Mouse (Mus musculus) limb, embryonic 15.5 days (tissue): ENCODE measurements around the gene Colgalt2. TPM values are rescaled to one million over a fixed set of nuclear protein-coding genes. Genes with fewer than 3 reads are reported as not detected.
A peak's percentile ranks its signal among the peaks of the same experiment; 100 is the strongest.

ENCODE experiments used
- ATAC-seq: fragments of 200-750 bp; cut with Nextera tagmentation; 2 replicates; pipeline ENCODE4 v1.8.0; 2017; ENCODE audit warnings: low read depth, moderate TSS enrichment; ENCODE audit not compliant: insufficient number of reproducible peaks, low FRiP score, low TSS enrichment
- H3K27ac ChIP-seq: fragments of 300-500 bp; sonication (generic); 2 replicates; pipeline ENCODE4 v1.5.1; 2015; ENCODE audit warnings: moderate library complexity, mild to moderate bottlenecking, inconsistent platforms
- H3K27me3 ChIP-seq: fragments of 300-500 bp; sonication (generic); 2 replicates; pipeline ENCODE4 v1.6.1; 2015; ENCODE audit warnings: inconsistent platforms
- H3K36me3 ChIP-seq: fragments of 300-500 bp; sonication (generic); 2 replicates; pipeline ENCODE4 v1.6.1; 2015; ENCODE audit warnings: inconsistent platforms
- H3K4me1 ChIP-seq: fragments of 300-500 bp; sonication (generic); 2 replicates; pipeline ENCODE4 v1.6.1; 2015; ENCODE audit warnings: inconsistent platforms
- H3K4me2 ChIP-seq: fragments of 300-500 bp; sonication (generic); 2 replicates; pipeline ENCODE4 v1.6.1; 2015; ENCODE audit warnings: mild to moderate bottlenecking, inconsistent platforms
- H3K4me3 ChIP-seq: fragments of 300-500 bp; sonication (generic); 2 replicates; pipeline ENCODE4 v1.5.1; 2015; ENCODE audit warnings: mild to moderate bottlenecking, inconsistent platforms
- H3K9ac ChIP-seq: fragments of 300-500 bp; sonication (generic); 2 replicates; pipeline ENCODE4 v1.6.1; 2015; ENCODE audit warnings: inconsistent platforms
- H3K9me3 ChIP-seq: fragments of 300-500 bp; sonication (generic); 2 replicates; pipeline ENCODE4 v1.6.1; 2016; ENCODE audit warnings: inconsistent platforms
- WGBS: fragments of 180-500 bp; shearing (Covaris S2); methylation state at CpG from one replicate; pipeline ENCODE4 v1.1.7; 2015; 5-methylcytosine and 5-hydroxymethylcytosine counted together
- polyA plus RNA-seq: library from polyadenylated mRNA; unstranded; fragments of >200 nt; fragmentation: Nextera tagmentation; extraction: Ambion mirVana; gene quantifications from 2 replicates; pipeline ENCODE4 v1.2.1, GENCODE M21; 2015

Gene Colgalt2
- polyA plus RNA-seq, 1 experiment from 2014 or later, result 8.4 TPM

DNA sequence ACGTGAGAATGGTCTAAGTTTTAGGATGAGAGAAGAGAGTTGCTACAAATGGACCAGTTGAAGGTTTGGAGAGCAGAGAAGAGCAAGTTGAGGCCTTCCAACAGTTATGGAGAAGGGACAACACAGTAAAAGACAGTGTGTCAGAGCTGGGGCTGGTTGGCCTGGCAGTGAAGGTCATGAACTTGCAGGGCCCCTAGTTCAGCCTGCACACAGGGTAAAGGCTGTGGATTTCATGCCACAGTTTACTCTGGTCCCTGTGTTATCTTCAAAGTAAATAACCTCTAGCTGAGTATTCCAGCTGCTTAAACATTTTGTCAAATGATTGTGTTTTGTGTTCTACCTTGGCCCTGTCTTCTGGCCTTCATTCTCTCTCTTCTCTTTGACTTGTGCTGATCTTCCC is 922 bp upstream of the Colgalt2 start:
- H3K4me3 ChIP-seq, result no peak overlapping the region
- no peak for ATAC-seq
- peaks cover 16% of the 10 kb centered on the region for H3K4me1 ChIP-seq
- H3K36me3 ChIP-seq, result no peaks in the 10 kb centered on the region
- no peak overlapping the region for H3K4me2 ChIP-seq
- H3K9ac ChIP-seq, result no peak overlapping the region
- peaks cover 5% of the 10 kb centered on the region; the same call in 1 of the 2 replicates for H3K27me3 ChIP-seq
- H3K9me3 ChIP-seq, result no peaks in the 10 kb centered on the region
- WGBS, result 61% methylated on average over 1 of the region's 1 CpGs
- no peak overlapping the region for H3K27ac ChIP-seq

DNA sequence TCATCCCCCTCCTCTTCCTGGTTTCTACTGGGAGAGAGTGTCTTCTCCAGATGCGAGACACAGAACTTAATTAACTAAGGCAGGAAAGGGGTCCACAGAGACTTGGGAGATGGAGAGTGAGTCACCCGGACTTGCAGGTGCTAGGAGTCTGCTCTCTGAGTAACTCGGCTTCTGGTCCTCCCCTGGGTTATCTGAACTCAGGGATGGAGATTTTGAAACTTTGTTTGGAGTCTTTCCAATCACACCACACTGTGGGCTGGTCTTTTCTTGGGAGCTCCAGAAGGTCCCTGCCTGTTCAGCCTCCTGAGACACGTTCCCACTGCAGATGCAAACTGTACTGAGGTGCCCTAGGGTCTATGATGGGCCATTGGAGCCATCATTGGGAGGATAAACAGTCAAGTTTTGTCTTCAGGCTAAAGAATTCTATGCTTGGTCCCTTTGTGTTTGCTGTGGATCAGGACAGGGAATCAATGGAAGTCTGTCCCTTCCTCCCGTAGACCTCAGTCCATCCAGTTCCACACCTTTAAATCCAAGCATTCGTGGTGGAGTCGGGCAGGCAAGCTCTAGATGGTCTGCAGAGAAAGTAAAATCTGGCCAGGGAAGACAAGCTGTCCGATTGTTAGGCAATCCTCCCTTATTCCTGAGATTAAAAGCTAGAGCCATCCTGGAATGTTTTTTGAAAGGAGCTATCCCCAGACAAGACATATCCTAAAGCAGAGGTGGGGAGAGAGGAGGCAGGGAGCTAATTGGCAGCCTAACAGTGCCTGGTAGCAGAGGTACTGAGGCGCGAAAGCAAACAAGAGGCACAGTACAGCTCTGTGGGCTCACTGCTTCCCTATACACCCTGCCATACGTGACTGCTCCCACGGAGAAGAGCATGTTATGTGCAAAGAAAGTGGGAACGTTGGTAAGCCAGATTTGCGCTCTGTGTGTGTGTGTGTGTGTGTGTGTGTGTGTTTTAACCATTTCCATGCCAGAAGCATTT is 1.2 kb downstream of the Colgalt2 start:
- Histone ChIP-seq H3K4me3 (peak overlapping the region; percentile 66), H3K27me3 (peaks cover 5% of the 10 kb centered on the region; the same call in 1 of the 2 replicates), H3K9ac (peak overlapping the region; percentile 62), H3K36me3 (no peaks in the 10 kb centered on the region), H3K27ac (peak overlapping the region; percentile 75), H3K4me1 (peaks cover 16% of the 10 kb centered on the region), H3K4me2 (peak overlapping the region; percentile 94), H3K9me3 (no peaks in the 10 kb centered on the region)
- ATAC-seq, result peak; percentile 53; the same call in 1 of the 2 replicates
- 19% methylated on average over 14 of the region's 14 CpGs for WGBS

DNA sequence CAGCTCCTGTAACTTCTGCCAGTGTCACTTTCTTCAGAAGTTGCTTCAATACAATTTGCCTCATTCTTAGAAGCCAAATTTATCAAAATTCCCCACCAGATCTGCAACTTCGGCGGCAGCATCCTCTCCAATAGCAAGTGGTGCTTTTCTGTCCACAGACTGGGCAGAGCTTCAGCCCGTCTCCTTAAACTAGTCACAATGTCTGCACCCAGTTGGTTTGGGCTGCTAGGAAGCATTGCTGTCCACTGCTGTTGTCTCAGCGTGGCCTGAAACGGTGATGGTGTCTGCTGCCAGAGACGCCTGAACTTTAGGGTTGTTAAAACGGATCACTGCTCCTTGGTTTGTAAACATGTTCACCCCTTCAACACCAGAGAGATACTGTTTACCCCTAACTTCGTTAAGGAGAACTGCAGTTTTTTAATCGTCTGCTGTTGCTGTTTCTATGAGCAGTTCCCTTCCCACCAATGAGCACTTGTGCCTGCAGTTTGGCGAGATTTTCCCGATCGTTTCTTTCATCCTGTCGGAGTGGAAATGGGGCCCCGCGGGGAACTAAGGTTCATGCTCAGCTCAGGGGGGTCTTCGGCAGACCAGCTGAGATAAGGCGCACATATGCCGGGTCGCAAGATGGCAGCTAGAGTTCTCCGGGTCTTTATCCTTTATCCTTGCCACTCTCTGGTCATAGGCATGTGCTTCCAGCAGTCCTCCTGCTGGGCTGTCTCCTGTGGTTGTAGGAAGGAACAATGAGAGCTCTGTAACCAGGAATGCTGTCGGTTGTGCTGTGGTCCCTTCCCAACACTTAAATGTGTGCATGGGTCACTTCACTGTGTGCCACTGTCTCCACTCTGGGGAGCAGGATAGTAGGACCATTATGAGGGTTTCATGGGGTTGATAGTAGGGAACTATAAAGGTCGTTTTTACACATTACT is 7.7 kb downstream of the Colgalt2 start:
- no peaks in the 10 kb centered on the region for H3K27me3 ChIP-seq
- H3K4me1 ChIP-seq, result peaks cover 5% of the 10 kb centered on the region
- no peak overlapping the region for H3K9ac ChIP-seq
- WGBS, result 32% methylated on average over 22 of the region's 22 CpGs
- 0 out of 2 replicates have a peak overlapping the region, but pooled peaks have one; percentile 6 for H3K4me2 ChIP-seq
- no peak for ATAC-seq
- H3K4me3 ChIP-seq, result no peak overlapping the region
- 0 out of 2 replicates have a peak overlapping the region, but pooled peaks have one; percentile 12 for H3K27ac ChIP-seq
- H3K36me3 ChIP-seq, result 0 out of 2 replicates have a peak, but pooled peaks cover 1% of the 10 kb centered on the region
- H3K9me3 ChIP-seq, result no peaks in the 10 kb centered on the region; the same call in 1 of the 2 replicates

DNA sequence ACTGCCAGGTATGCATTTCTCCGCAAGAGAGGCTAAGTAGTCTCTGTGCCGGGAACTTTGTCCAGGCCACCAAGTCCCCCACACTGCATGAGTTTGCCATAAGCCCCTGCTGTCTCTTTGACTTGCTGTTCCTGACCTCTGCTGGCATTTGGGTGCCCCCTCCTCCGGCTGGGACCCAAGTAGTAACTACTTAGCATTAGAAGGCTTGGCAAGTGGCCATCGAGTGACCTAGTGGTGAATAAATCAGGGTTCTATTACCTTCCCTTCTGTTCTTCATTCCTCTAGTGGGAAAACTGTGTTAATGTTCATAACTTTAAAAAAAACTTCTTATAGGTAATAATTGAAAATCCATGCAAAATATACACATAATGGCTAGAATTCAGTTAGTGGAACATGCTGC is 9.7 kb downstream of the Colgalt2 start:
- ATAC-seq, result no peak
- no peaks in the 10 kb centered on the region for H3K27me3 ChIP-seq
- no peak overlapping the region for H3K4me2 ChIP-seq
- WGBS, result 64% methylated on average over 4 of the region's 4 CpGs
- H3K4me1 ChIP-seq, result peaks cover 7% of the 10 kb centered on the region
- no peak overlapping the region for H3K9ac ChIP-seq
- H3K27ac ChIP-seq, result no peak overlapping the region
- no peak overlapping the region for H3K4me3 ChIP-seq
- 0 out of 2 replicates have a peak, but pooled peaks cover 2% of the 10 kb centered on the region for H3K36me3 ChIP-seq
- H3K9me3 ChIP-seq, result no peaks in the 10 kb centered on the region; the same call in 1 of the 2 replicates

DNA sequence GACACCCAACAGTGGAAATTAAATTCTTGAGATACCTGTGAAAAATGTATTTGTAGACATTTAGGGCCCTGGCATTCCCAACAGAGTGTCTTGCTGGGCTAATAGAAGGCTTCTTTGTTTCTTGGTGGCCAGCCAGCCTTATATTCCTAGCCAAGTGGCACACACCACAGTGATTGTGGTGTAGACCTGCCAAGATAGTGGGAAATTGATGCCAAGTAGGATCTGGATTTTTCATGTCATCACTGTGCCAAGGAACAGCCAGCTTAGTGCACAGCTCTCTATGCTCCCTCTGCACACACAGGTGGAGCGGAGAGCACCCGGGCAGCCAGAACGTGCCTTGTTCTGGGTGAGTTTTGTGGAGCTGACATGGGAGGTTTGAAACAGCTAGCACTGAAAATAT is 11.0 kb downstream of the Colgalt2 start:
- WGBS, result 80% methylated on average over 3 of the region's 3 CpGs
- H3K4me1 ChIP-seq, result peaks cover 13% of the 10 kb centered on the region

DNA sequence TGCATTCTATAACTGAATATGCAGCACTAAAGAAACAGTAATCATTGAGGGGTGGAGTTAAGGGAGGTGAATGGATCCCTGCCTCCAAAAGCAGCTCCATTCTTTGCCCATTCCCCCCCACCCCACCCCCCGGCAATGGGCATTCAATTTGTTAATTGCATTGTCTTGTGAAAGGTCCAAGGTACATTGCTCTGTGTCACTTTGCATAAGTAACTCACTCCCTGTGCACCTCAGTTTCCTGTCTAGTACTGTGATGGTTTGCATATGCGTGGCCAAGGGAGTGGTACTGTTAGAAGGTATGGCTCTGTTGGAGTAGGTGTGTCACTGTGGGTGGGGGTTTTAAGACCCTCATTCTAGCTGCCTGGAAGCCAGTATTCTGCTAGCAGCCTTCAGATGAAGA is 13.5 kb downstream of the Colgalt2 start:
- Histone ChIP-seq H3K9ac (no peak overlapping the region), H3K27ac (no peak overlapping the region), H3K27me3 (no peaks in the 10 kb centered on the region), H3K4me1 (peaks cover 20% of the 10 kb centered on the region), H3K36me3 (0 out of 2 replicates have a peak, but pooled peaks cover 2% of the 10 kb centered on the region), H3K4me2 (no peak overlapping the region), H3K4me3 (no peak overlapping the region), H3K9me3 (no peaks in the 10 kb centered on the region; the same call in 1 of the 2 replicates)
- ATAC-seq, result no peak
- WGBS, result 93% methylated on average over 2 of the region's 2 CpGs

More for the DNA sequence above, 11.0 kb downstream of the Colgalt2 start:
- no peak overlapping the region for H3K27ac ChIP-seq
- H3K27me3 ChIP-seq, result no peaks in the 10 kb centered on the region
- no peak overlapping the region for H3K4me2 ChIP-seq
- H3K9me3 ChIP-seq, result no peaks in the 10 kb centered on the region; the same call in 1 of the 2 replicates
- H3K4me3 ChIP-seq, result no peak overlapping the region
- no peak for ATAC-seq
- no peak overlapping the region for H3K9ac ChIP-seq
- H3K36me3 ChIP-seq, result 0 out of 2 replicates have a peak, but pooled peaks cover 2% of the 10 kb centered on the region

DNA sequence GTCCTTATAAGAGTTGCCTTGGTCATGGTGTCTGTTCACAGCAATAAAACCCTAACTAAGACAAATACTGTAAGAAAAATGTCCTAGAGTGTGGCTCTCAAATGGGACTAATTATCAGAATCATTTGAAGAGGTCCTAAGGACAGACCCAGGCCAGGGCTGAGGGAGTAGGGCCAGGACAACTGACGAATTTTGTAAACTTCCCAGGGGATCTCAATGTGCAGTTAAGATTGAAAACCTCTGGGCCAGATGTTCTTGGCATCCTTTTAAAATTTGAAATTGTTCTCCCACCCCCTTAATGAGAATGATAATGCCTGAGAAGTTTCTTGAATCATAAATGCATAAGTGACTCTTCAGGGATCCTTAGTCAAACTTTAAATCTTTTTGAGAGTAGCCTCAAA is 14.3 kb downstream of the Colgalt2 start:
- Histone ChIP-seq H3K36me3 (0 out of 2 replicates have a peak, but pooled peaks cover 2% of the 10 kb centered on the region), H3K4me2 (no peak overlapping the region), H3K9me3 (no peaks in the 10 kb centered on the region; the same call in 1 of the 2 replicates), H3K27ac (no peak overlapping the region), H3K27me3 (no peaks in the 10 kb centered on the region), H3K4me1 (peaks cover 20% of the 10 kb centered on the region), H3K9ac (no peak overlapping the region), H3K4me3 (no peak overlapping the region)
- WGBS, result 50% methylated on average over 1 of the region's 1 CpGs
- no peak for ATAC-seq

DNA sequence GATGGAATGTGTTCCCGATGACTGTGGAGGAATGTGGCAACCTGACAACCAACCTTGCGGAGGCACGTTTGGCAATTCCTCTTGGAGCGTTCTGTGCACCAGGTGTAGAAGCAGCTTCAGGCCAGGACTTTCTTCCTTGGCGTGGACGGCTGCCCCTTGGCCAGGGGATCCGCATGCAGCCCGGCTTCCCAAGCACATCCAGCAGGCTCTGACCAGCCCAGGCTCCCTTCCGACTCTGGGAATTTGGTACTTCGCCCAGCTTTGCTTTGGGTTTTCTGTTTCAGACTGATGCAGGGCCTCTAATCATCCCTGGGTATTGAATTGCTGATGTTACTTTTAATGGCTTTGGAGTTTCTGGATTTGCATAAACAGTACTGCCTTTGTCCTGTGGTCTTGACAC is 14.8 kb downstream of the Colgalt2 start:
- Histone ChIP-seq H3K4me1 (peaks cover 20% of the 10 kb centered on the region), H3K4me2 (no peak overlapping the region), H3K9me3 (no peaks in the 10 kb centered on the region; the same call in 1 of the 2 replicates), H3K4me3 (no peak overlapping the region), H3K27ac (no peak overlapping the region), H3K36me3 (0 out of 2 replicates have a peak, but pooled peaks cover 2% of the 10 kb centered on the region), H3K9ac (no peak overlapping the region), H3K27me3 (no peaks in the 10 kb centered on the region)
- WGBS, result 64% methylated on average over 10 of the region's 10 CpGs
- no peak for ATAC-seq

DNA sequence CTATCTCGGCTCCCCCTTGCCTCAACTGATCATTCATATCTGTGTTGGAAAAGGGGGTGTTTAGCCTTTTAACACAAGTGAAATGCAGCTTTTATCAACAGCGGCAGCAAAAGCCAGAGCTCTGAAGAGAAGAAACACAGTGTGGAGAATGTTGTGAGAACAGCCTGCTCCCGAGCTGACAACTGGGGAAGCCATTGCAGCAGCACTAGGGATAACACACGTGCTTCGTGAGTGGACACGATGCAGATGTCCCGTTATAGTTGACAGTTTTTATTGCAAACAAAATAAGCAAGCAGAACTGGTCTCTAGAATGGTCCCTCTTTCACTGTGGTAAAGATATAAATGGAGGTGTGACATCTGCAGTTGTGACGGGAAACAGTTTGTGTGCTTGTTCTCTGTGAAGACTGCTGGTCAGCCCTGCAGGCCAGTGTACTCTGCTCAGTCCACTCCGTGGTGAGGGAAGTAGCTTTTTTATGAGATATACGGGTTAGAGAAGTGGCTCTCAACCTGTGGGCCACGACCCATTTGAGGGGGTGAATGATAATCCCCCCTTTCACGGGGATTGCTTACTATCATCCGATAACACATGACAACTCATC is 16.8 kb downstream of the Colgalt2 start:
- 66% methylated on average over 13 of the region's 13 CpGs for WGBS
- peaks cover 20% of the 10 kb centered on the region for H3K4me1 ChIP-seq
- H3K36me3 ChIP-seq, result 0 out of 2 replicates have a peak, but pooled peaks cover 2% of the 10 kb centered on the region
- no peak overlapping the region for H3K27ac ChIP-seq
- no peak for ATAC-seq
- no peaks in the 10 kb centered on the region for H3K27me3 ChIP-seq
- no peaks in the 10 kb centered on the region; the same call in 1 of the 2 replicates for H3K9me3 ChIP-seq
- H3K4me2 ChIP-seq, result no peak overlapping the region
- H3K9ac ChIP-seq, result no peak overlapping the region
- no peak overlapping the region for H3K4me3 ChIP-seq

DNA sequence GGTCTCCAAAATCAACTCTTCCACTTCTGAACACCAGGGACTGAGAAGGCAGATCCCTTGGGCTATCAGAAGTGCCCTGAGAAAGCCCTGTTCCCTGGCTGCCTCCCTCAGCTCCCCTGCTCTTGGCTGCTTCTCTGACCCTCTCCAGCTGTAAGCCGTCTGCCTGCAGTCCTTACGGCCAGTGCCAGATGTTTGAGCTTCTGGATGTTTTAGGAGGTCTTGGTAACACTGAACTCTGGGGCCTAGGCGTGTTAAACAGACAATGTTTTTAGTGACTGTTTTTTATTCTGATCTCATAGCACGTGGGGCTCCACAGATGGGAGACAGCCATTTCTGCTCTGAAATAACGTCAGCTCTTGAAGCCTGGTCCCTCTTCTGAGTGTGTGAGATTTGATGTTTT is 18.0 kb downstream of the Colgalt2 start:
- Histone ChIP-seq H3K9ac (no peak overlapping the region), H3K9me3 (no peaks in the 10 kb centered on the region), H3K4me2 (no peak overlapping the region), H3K27ac (0 out of 2 replicates have a peak overlapping the region, but pooled peaks have one; percentile 27), H3K27me3 (no peaks in the 10 kb centered on the region), H3K4me3 (no peak overlapping the region), H3K36me3 (no peaks in the 10 kb centered on the region), H3K4me1 (peaks cover 24% of the 10 kb centered on the region)
- no peak for ATAC-seq
- WGBS, result 19% methylated on average over 5 of the region's 5 CpGs

DNA sequence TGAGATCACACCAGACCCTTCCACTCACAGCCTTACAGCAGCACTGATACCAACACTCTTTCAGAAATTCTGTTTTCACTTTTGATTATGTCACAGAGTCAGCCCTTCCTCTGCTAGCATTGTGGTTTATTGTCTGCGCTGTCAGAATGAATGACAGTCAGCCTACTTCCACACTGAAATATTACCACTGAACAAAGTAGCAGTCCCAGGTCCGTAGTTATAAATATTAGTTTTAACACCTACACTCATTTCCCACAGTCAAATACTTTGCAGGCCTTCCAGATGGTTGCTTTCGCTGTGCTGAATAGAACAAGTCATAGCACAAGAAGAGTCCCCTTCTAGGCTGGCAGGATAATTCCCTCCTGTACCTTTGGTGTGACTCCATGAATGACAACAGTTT is 22.7 kb downstream of the Colgalt2 start:
- H3K9me3 ChIP-seq, result no peaks in the 10 kb centered on the region
- 0 out of 2 replicates have a peak overlapping the region, but pooled peaks have one; percentile 2 for H3K27ac ChIP-seq
- no peaks in the 10 kb centered on the region for H3K36me3 ChIP-seq
- H3K27me3 ChIP-seq, result no peaks in the 10 kb centered on the region
- no peak overlapping the region for H3K9ac ChIP-seq
- no peak for ATAC-seq
- 45% methylated on average over 3 of the region's 3 CpGs for WGBS
- no peak overlapping the region for H3K4me3 ChIP-seq
- no peak overlapping the region for H3K4me2 ChIP-seq
- H3K4me1 ChIP-seq, result peaks cover 15% of the 10 kb centered on the region
